Mouse (Mus musculus): Measurements from ENCODE around the gene Psmd2.

DNA sequence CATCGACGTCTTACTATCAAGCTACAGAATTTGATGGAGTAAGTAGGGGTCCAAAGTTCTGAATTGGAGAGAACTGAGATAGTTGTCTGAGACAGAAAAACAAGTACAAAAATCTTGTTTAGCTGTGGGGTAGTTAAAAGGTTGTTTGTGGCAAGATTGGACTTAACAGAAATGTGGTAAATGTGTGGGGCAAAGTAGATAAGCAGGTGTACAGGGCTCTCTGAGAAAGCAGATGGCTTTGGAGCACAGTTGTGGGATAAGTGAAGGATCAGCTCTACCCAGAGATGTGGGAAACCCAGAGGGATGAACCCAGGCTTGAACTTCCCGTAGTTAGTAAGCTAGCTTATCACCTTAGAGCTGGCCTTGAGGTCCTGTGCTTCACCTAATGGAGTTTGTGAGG, 39.3 kb downstream of the Psmd2 start:
- TF ChIP-seq CTCF (IDR thresholded peaks at IDR 0.05; ENCODE audit: borderline replicate concordance, insufficient read depth, low read length): no peak
- no peak for TF ChIP-seq POLR2A (IDR thresholded peaks at IDR 0.05; ENCODE audit: low read depth, low read length)

Data from embryonic fibroblast, embryonic 13.5 days (primary cell).